8 mouse cellular contexts compared by ENCODE assay signal in genomic region chr8:70087836-70088650, GRCm38 (mm10). TPM values are rescaled to one million over a fixed set of nuclear protein-coding genes. Genes with fewer than 3 reads are reported as not detected.
DNase-seq lines count a peak whose midpoint lies in the region; ATAC-seq lines count a peak whose summit lies in the region.

No protein-coding gene starts in this region.

- peak; percentile 34 to 73 for DNase-seq in adrenal gland, adult (ENCODE audit: inconsistent age in 2 of 2, low spot score in 1 of 2)
- DNase-seq in adrenal gland, adult 8-10 months = no peak
- DNase-seq in brain, adult 2 months (ENCODE audit: low read depth, low spot score) = peak; percentile 78
- peak; percentile 66 for DNase-seq in left cerebral cortex, postnatal 4 days
- DNase-seq in midbrain, embryonic 11.5 days (ENCODE audit: low spot score, missing footprints) = peak; percentile 96

- peak overlapping the region; percentile 39 for H3K4me3 ChIP-seq in forebrain, embryonic 13.5 days
- H3K4me3 ChIP-seq in hindbrain, embryonic 16.5 days (ENCODE audit: low read length) = peak overlapping the region; percentile 46
- peak overlapping the region; percentile 37 for H3K4me3 ChIP-seq in midbrain, embryonic 11.5 days (ENCODE audit: low read depth, low read length)
- peak overlapping the region; percentile 36 for H3K4me3 ChIP-seq in stomach, embryonic 16.5 days (replicated peaks; ENCODE audit: low read length)

- peaks cover 74% of the 10 kb centered on the region for H3K27me3 ChIP-seq in forebrain, embryonic 13.5 days
- peaks cover 42% of the 10 kb centered on the region for H3K27me3 ChIP-seq in hindbrain, embryonic 16.5 days (replicated peaks; ENCODE audit: control insufficient read depth, insufficient read depth, low read length)
- H3K27me3 ChIP-seq in midbrain, embryonic 11.5 days (ENCODE audit: control insufficient read depth, insufficient read depth, low read length) = peaks cover 66% of the 10 kb centered on the region
- peaks cover 74% of the 10 kb centered on the region for H3K27me3 ChIP-seq in stomach, embryonic 16.5 days (ENCODE audit: control insufficient read depth, insufficient read depth, low read length)

- peak overlapping the region; percentile 77 for H3K4me2 ChIP-seq in forebrain, embryonic 13.5 days
- peak overlapping the region; percentile 90 for H3K4me2 ChIP-seq in hindbrain, embryonic 16.5 days (ENCODE audit: low read length)
- H3K4me2 ChIP-seq in midbrain, embryonic 11.5 days = peak overlapping the region; percentile 71
- H3K4me2 ChIP-seq in stomach, embryonic 16.5 days (ENCODE audit: low read depth, low read length) = peak overlapping the region; percentile 48

- 3% methylated on average over 56 of the region's 56 CpGs for WGBS in forebrain, embryonic 13.5 days
- 5% methylated on average over 55 of the region's 56 CpGs for WGBS in hindbrain, embryonic 16.5 days
- 4% methylated on average over 56 of the region's 56 CpGs for WGBS in midbrain, embryonic 11.5 days
- 3% methylated on average over 56 of the region's 56 CpGs for WGBS in stomach, embryonic 16.5 days

- H3K9me3 ChIP-seq in forebrain, embryonic 13.5 days (replicated peaks) = no peaks in the 10 kb centered on the region
- no peaks in the 10 kb centered on the region for H3K9me3 ChIP-seq in hindbrain, embryonic 16.5 days (ENCODE audit: control insufficient read depth, low read length)
- no peaks in the 10 kb centered on the region for H3K9me3 ChIP-seq in midbrain, embryonic 11.5 days (ENCODE audit: control insufficient read depth, low read length)
- H3K9me3 ChIP-seq in stomach, embryonic 16.5 days (replicated peaks; ENCODE audit: control insufficient read depth, low read length) = no peaks in the 10 kb centered on the region

- H3K36me3 ChIP-seq in forebrain, embryonic 13.5 days (ENCODE audit: poor library complexity, severe bottlenecking) = 0 out of 2 replicates have a peak, but pooled peaks cover 1% of the 10 kb centered on the region
- H3K36me3 ChIP-seq in hindbrain, embryonic 16.5 days (ENCODE audit: control insufficient read depth, insufficient read depth, low read length) = no peaks in the 10 kb centered on the region
- H3K36me3 ChIP-seq in midbrain, embryonic 11.5 days (ENCODE audit: control insufficient read depth, insufficient read depth, low read length) = no peaks in the 10 kb centered on the region
- no peaks in the 10 kb centered on the region for H3K36me3 ChIP-seq in stomach, embryonic 16.5 days (ENCODE audit: control insufficient read depth, insufficient read depth, low read length)

- peak overlapping the region; percentile 61 for H3K9ac ChIP-seq in forebrain, embryonic 13.5 days
- peak overlapping the region; percentile 67 for H3K9ac ChIP-seq in hindbrain, embryonic 16.5 days (ENCODE audit: low read depth, low read length)
- H3K9ac ChIP-seq in midbrain, embryonic 11.5 days (ENCODE audit: low read length) = peak overlapping the region; percentile 40
- H3K9ac ChIP-seq in stomach, embryonic 16.5 days (ENCODE audit: low read length) = no peak overlapping the region

- peak; percentile 83 for ATAC-seq in forebrain, embryonic 13.5 days
- ATAC-seq in hindbrain, embryonic 16.5 days = peak; percentile 74
- ATAC-seq in midbrain, embryonic 11.5 days (ENCODE audit: low FRiP score) = peak; percentile 64
- peak; percentile 52; the same call in 1 of the 2 replicates for ATAC-seq in stomach, embryonic 16.5 days (ENCODE audit: insufficient read depth, low FRiP score)

- peaks cover 38% of the 10 kb centered on the region for H3K4me1 ChIP-seq in forebrain, embryonic 13.5 days
- H3K4me1 ChIP-seq in hindbrain, embryonic 16.5 days (ENCODE audit: control insufficient read depth, insufficient read depth, low read depth, low read length) = peaks cover 40% of the 10 kb centered on the region
- peaks cover 27% of the 10 kb centered on the region for H3K4me1 ChIP-seq in midbrain, embryonic 11.5 days (ENCODE audit: control insufficient read depth, insufficient read depth, low read length)
- peaks cover 13% of the 10 kb centered on the region for H3K4me1 ChIP-seq in stomach, embryonic 16.5 days (ENCODE audit: control insufficient read depth, insufficient read depth, low read length)

- intact Hi-C loops in left cerebral cortex, postnatal 4 days (cut with DNase I) = loop anchor here (10.0 kb wide), 1 partner anchor 137 kb away; no protein-coding TSS in a partner anchor

- H3K27ac ChIP-seq in forebrain, embryonic 13.5 days = no peak overlapping the region
- H3K27ac ChIP-seq in hindbrain, embryonic 16.5 days (ENCODE audit: low read depth, low read length) = no peak overlapping the region
- H3K27ac ChIP-seq in midbrain, embryonic 11.5 days (ENCODE audit: low read depth, low read length) = no peak overlapping the region
- H3K27ac ChIP-seq in stomach, embryonic 16.5 days (ENCODE audit: low read length) = no peak overlapping the region

RNA-seq across cellular contexts. Expression of gene Hapln4, which starts 4.8 kb away (rescaled TPM):
- 1 to 10 TPM in 2 of 4 experiments, under 1 TPM in 2; 0.21 to 1.9 (median 0.92) TPM for total RNA-seq in adrenal gland, adult 8-10 months (2022)
- 0.14 and 0.16 TPM in 2 replicates for polyA plus RNA-seq in forebrain, embryonic 13.5 days (2015; fragmentation: Nextera tagmentation; extraction: Ambion mirVana)
- 1.2 and 1.3 TPM in 2 replicates for polyA plus RNA-seq in hindbrain, embryonic 16.5 days (2015; fragmentation: Nextera tagmentation; extraction: Ambion mirVana)
- 1 to 10 TPM; 1.4 to 1.5 TPM for total RNA-seq in left cerebral cortex, postnatal 4 days (2021)
- polyA plus RNA-seq in midbrain, embryonic 11.5 days (2014; fragmentation: Nextera tagmentation; extraction: Ambion mirVana) = 0.04 and 0.22 TPM in 2 replicates
- polyA plus RNA-seq in stomach, embryonic 16.5 days (2015; fragmentation: Nextera tagmentation; extraction: Ambion mirVana) = 0.28 TPM in 1 of 2 replicates, not detected in the other

RNA-seq across cellular contexts. Expression of gene Tm6sf2, which starts 15.3 kb away (rescaled TPM):
- total RNA-seq in adrenal gland, adult 8-10 months (2022) = 1 to 10 TPM in 2 of 4 experiments, under 1 TPM in 2; 0.17 to 1.2 (median 0.85) TPM
- 1.1 and 1.3 TPM in 2 replicates for polyA plus RNA-seq in forebrain, embryonic 13.5 days (2015; fragmentation: Nextera tagmentation; extraction: Ambion mirVana)
- 1.2 and 1.4 TPM in 2 replicates for polyA plus RNA-seq in hindbrain, embryonic 16.5 days (2015; fragmentation: Nextera tagmentation; extraction: Ambion mirVana)
- 1 to 10 TPM; 1.0 to 1.6 TPM for total RNA-seq in left cerebral cortex, postnatal 4 days (2021)
- 0.95 and 1.6 TPM in 2 replicates for polyA plus RNA-seq in midbrain, embryonic 11.5 days (2014; fragmentation: Nextera tagmentation; extraction: Ambion mirVana)
- 8.4 and 11.6 TPM in 2 replicates for polyA plus RNA-seq in stomach, embryonic 16.5 days (2015; fragmentation: Nextera tagmentation; extraction: Ambion mirVana)

RNA-seq across cellular contexts. Expression of gene Ncan, which starts 32.6 kb away (rescaled TPM):
- 1 to 10 TPM in 1 of 4 experiments, under 1 TPM in 3; 0.20 to 1.5 (median 0.36) TPM for total RNA-seq in adrenal gland, adult 8-10 months (2022)
- polyA plus RNA-seq in forebrain, embryonic 13.5 days (2015; fragmentation: Nextera tagmentation; extraction: Ambion mirVana) = 100 and 102 TPM in 2 replicates
- polyA plus RNA-seq in hindbrain, embryonic 16.5 days (2015; fragmentation: Nextera tagmentation; extraction: Ambion mirVana) = 178 and 200 TPM in 2 replicates
- 100 to 1,000 TPM; 511 to 532 TPM for total RNA-seq in left cerebral cortex, postnatal 4 days (2021)
- polyA plus RNA-seq in midbrain, embryonic 11.5 days (2014; fragmentation: Nextera tagmentation; extraction: Ambion mirVana) = 47.2 and 52.4 TPM in 2 replicates
- 0.96 and 1.4 TPM in 2 replicates for polyA plus RNA-seq in stomach, embryonic 16.5 days (2015; fragmentation: Nextera tagmentation; extraction: Ambion mirVana)

RNA-seq across cellular contexts. Expression of gene Nr2c2ap, which starts 43.1 kb away (rescaled TPM):
- 10 to 100 TPM; 24.5 to 26.7 (median 25.1) TPM for total RNA-seq in adrenal gland, adult 8-10 months (2022)
- polyA plus RNA-seq in forebrain, embryonic 13.5 days (2015; fragmentation: Nextera tagmentation; extraction: Ambion mirVana) = 33.4 and 37.4 TPM in 2 replicates
- 46.7 and 51.6 TPM in 2 replicates for polyA plus RNA-seq in hindbrain, embryonic 16.5 days (2015; fragmentation: Nextera tagmentation; extraction: Ambion mirVana)
- total RNA-seq in left cerebral cortex, postnatal 4 days (2021) = 10 to 100 TPM; 33.0 to 34.5 TPM
- 14.3 and 16.9 TPM in 2 replicates for polyA plus RNA-seq in midbrain, embryonic 11.5 days (2014; fragmentation: Nextera tagmentation; extraction: Ambion mirVana)
- polyA plus RNA-seq in stomach, embryonic 16.5 days (2015; fragmentation: Nextera tagmentation; extraction: Ambion mirVana) = 35.7 and 37.1 TPM in 2 replicates

RNA-seq across cellular contexts. Expression of gene Sugp1, which starts 45.4 kb away (rescaled TPM):
- 10 to 100 TPM; 31.6 to 53.3 (median 39.2) TPM for total RNA-seq in adrenal gland, adult 8-10 months (2022)
- polyA plus RNA-seq in forebrain, embryonic 13.5 days (2015; fragmentation: Nextera tagmentation; extraction: Ambion mirVana) = 56.2 and 63.1 TPM in 2 replicates
- 54.4 and 55.8 TPM in 2 replicates for polyA plus RNA-seq in hindbrain, embryonic 16.5 days (2015; fragmentation: Nextera tagmentation; extraction: Ambion mirVana)
- total RNA-seq in left cerebral cortex, postnatal 4 days (2021) = 10 to 100 TPM; 48.5 to 52.6 TPM
- polyA plus RNA-seq in midbrain, embryonic 11.5 days (2014; fragmentation: Nextera tagmentation; extraction: Ambion mirVana) = 33.3 and 35.3 TPM in 2 replicates
- polyA plus RNA-seq in stomach, embryonic 16.5 days (2015; fragmentation: Nextera tagmentation; extraction: Ambion mirVana) = 39.1 and 42.0 TPM in 2 replicates

Comparison
In these comparisons a context has a peak if more than half of its experiments do, and no peak if none do; other contexts are left out.
1. RNA of gene Ncan, which starts 32.6 kb away (polyA plus RNA-seq): 178 to 200 TPM in hindbrain, embryonic 16.5 days, 100 to 102 TPM in forebrain, embryonic 13.5 days and 47.2 to 52.4 TPM in midbrain, embryonic 11.5 days; 0.96 to 1.4 TPM in stomach, embryonic 16.5 days; every median in the first group is over 10 times any median in the second.
2. Peak in every context shown above with its lines, with median percentiles within 50 percentile points of each other: ATAC-seq, H3K4me2 ChIP-seq and H3K4me3 ChIP-seq.